Mouse (Mus musculus): ENCODE measurements around the gene Chd1l. TPM values are rescaled to one million over a fixed set of nuclear protein-coding genes. Genes with fewer than 3 reads are reported as not detected.

Chd1l gene
- total and polyA plus RNA-seq, 3 experiments, result 7.0 to 26.9 (median 16.3) TPM

DNA sequence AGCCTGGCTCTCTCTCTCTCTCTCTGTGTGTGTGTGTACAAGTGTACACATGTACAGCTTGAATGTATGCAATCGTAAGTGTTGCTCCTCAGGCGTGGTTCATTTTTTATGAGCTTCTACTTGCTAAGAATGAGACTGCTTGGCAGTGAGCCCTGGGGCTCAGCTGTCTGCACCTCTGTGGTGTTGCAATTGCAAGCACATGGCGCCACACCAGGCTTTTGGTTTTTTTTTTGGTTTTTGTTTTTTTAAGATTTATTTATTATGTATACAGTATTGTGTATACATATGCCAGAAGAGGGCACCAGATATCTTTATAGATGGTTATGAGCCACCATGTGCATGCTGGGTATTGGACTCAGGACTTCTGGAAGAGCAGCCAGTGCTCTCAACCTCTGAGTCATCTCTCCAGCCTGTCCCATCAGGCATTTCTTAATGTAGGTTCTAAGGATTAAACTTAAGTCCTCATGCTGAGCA, 24.3 kb upstream of the Chd1l start:
- Histone ChIP-seq H3K4me3 (ENCODE audit: low read depth, low read length) (no peak overlapping the region), H3K27me3 (ENCODE audit: insufficient read depth, low read length) (peaks cover 5% of the 10 kb centered on the region; the same call in 1 of the 2 replicates), H3K4me1 (ENCODE audit: insufficient read depth, low read depth, low read length) (no peaks in the 10 kb centered on the region), H3K36me3 (replicated peaks) (no peaks in the 10 kb centered on the region), H3K9me3 (replicated peaks) (no peaks in the 10 kb centered on the region)
- ATAC-seq (ENCODE audit: extremely low read depth, insufficient number of reproducible peaks, low FRiP score, poor library complexity, severe bottlenecking) (no peak; the same call in 1 of the 2 replicates), DNase-seq (ENCODE audit: low spot score) (no peak)
- TF ChIP-seq POLR2AphosphoS5 (IDR thresholded peaks at IDR 0.05; ENCODE audit: insufficient replicate concordance, low read depth, low read length) (no peak), GATA1 (IDR thresholded peaks at IDR 0.05; ENCODE audit: borderline replicate concordance, low read length) (no peak), TAL1 (conservative IDR thresholded peaks at IDR 0.05; ENCODE audit: low read depth, low read length) (no peak), CTCF (IDR thresholded peaks at IDR 0.05; ENCODE audit: low read depth, low read length) (no peak), GATA2 (IDR thresholded peaks at IDR 0.05; ENCODE audit: borderline replicate concordance, low read depth, low read length) (no peak)

DNA sequence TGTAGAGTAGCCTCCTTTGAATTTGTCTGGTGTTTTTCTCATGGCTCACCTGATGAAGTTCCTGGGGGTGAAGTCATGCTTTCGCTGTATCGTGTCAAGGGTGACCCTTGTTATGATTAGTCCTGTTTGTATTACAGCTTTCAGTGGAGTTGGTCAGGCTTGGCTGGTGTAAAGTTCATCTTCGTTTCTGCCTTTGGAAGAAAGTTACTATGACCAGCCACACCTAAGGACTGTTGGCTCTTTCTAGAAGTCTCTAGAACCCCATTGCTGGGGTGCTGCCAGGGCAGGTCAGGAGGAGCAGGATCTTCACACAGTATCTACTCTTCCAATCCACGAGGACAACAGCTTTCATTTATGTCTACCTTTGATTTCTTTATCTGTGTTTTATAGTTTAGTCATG, 23.5 kb upstream of the Chd1l start:
- DNase-seq (ENCODE audit: low spot score), result no peak
- H3K9me3 ChIP-seq (replicated peaks), result no peaks in the 10 kb centered on the region
- no peak for TF ChIP-seq CTCF (IDR thresholded peaks at IDR 0.05; ENCODE audit: low read depth, low read length)
- TF ChIP-seq GATA2 (IDR thresholded peaks at IDR 0.05; ENCODE audit: borderline replicate concordance, low read depth, low read length), result no peak
- no peak for TF ChIP-seq GATA1 (IDR thresholded peaks at IDR 0.05; ENCODE audit: borderline replicate concordance, low read length)
- TF ChIP-seq POLR2AphosphoS5 (IDR thresholded peaks at IDR 0.05; ENCODE audit: insufficient replicate concordance, low read depth, low read length), result no peak
- TF ChIP-seq TAL1 (conservative IDR thresholded peaks at IDR 0.05; ENCODE audit: low read depth, low read length), result no peak
- no peak overlapping the region for H3K4me3 ChIP-seq (ENCODE audit: low read depth, low read length)
- H3K4me1 ChIP-seq (ENCODE audit: insufficient read depth, low read depth, low read length), result peaks cover 6% of the 10 kb centered on the region
- no peaks in the 10 kb centered on the region for H3K36me3 ChIP-seq (replicated peaks)
- no peak for ATAC-seq (ENCODE audit: extremely low read depth, insufficient number of reproducible peaks, low FRiP score, poor library complexity, severe bottlenecking)
- peaks cover 5% of the 10 kb centered on the region; the same call in 1 of the 2 replicates for H3K27me3 ChIP-seq (ENCODE audit: insufficient read depth, low read length)

DNA sequence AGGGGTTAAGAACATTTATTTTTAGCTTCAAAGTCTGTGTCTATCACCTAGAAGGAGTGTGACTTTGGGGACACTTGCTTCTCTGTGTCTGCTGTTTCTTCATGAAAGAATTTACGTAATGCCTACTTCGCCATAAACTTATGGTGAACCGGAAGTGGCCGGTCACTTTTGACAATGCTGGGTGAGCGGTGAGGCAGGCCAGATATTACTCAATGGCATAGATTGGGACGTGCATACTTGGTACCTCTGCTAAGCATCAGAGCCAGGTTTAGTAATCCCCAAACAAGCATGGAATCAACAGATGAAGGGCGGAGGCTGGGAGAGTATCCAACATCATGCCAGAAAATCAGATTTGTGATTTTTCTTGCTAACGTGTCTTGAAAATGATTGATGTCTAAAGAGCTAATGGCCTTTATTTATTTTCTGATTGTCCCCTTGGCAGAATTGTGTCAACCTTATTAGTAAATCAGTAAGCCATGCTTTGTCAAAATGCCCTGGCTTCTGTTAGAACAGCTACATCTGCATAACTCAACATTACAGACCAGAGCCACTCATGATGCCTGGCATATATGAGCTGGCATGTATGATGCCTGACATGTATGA, 21.4 kb upstream of the Chd1l start:
- H3K36me3 ChIP-seq (replicated peaks), result no peaks in the 10 kb centered on the region
- DNase-seq (ENCODE audit: low spot score), result no peak

DNA sequence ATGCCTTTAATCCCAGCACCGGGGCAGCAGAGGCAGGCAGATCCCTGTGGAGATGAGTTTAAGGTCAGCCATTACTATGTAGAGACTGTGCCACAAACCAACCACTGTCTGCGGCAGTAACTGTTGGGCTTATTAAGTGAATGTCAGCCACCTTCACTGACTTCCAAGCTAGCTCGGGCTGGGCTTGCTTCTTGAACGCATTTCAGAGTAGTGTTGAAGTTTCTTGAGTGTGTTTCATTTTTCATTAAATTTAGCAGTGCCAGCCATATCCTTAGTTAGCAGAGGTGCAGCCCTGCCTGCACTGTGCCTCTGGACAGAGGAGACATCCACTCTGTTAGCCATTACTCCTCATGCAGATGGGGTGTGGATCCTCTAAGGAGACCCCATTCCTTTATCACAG, 20.7 kb upstream of the Chd1l start:
- no peaks in the 10 kb centered on the region for H3K27me3 ChIP-seq (ENCODE audit: insufficient read depth, low read length)
- no peak for TF ChIP-seq CTCF (IDR thresholded peaks at IDR 0.05; ENCODE audit: low read depth, low read length)
- TF ChIP-seq TAL1 (conservative IDR thresholded peaks at IDR 0.05; ENCODE audit: low read depth, low read length), result no peak
- no peak for TF ChIP-seq GATA2 (IDR thresholded peaks at IDR 0.05; ENCODE audit: borderline replicate concordance, low read depth, low read length)
- TF ChIP-seq POLR2AphosphoS5 (IDR thresholded peaks at IDR 0.05; ENCODE audit: insufficient replicate concordance, low read depth, low read length), result no peak
- TF ChIP-seq GATA1 (IDR thresholded peaks at IDR 0.05; ENCODE audit: borderline replicate concordance, low read length), result no peak
- ATAC-seq (ENCODE audit: extremely low read depth, insufficient number of reproducible peaks, low FRiP score, poor library complexity, severe bottlenecking) (no peak), DNase-seq (ENCODE audit: low spot score) (no peak)
- H3K9me3 ChIP-seq (replicated peaks), result no peaks in the 10 kb centered on the region
- no peak overlapping the region for H3K4me3 ChIP-seq (ENCODE audit: low read depth, low read length)
- no peaks in the 10 kb centered on the region for H3K36me3 ChIP-seq (replicated peaks)
- peaks cover 9% of the 10 kb centered on the region for H3K4me1 ChIP-seq (ENCODE audit: insufficient read depth, low read depth, low read length)

More for the DNA sequence above, 21.4 kb upstream of the Chd1l start:
- Histone ChIP-seq H3K4me1 (ENCODE audit: insufficient read depth, low read depth, low read length) (peaks cover 9% of the 10 kb centered on the region), H3K27me3 (ENCODE audit: insufficient read depth, low read length) (0 out of 2 replicates have a peak, but pooled peaks cover 2% of the 10 kb centered on the region), H3K4me3 (ENCODE audit: low read depth, low read length) (no peak overlapping the region), H3K9me3 (replicated peaks) (no peaks in the 10 kb centered on the region)
- no peak for TF ChIP-seq GATA1 (IDR thresholded peaks at IDR 0.05; ENCODE audit: borderline replicate concordance, low read length)
- no peak for TF ChIP-seq TAL1 (conservative IDR thresholded peaks at IDR 0.05; ENCODE audit: low read depth, low read length)
- TF ChIP-seq GATA2 (IDR thresholded peaks at IDR 0.05; ENCODE audit: borderline replicate concordance, low read depth, low read length), result no peak
- TF ChIP-seq POLR2AphosphoS5 (IDR thresholded peaks at IDR 0.05; ENCODE audit: insufficient replicate concordance, low read depth, low read length), result no peak
- no peak for TF ChIP-seq CTCF (IDR thresholded peaks at IDR 0.05; ENCODE audit: low read depth, low read length)
- no peak for ATAC-seq (ENCODE audit: extremely low read depth, insufficient number of reproducible peaks, low FRiP score, poor library complexity, severe bottlenecking)

DNA sequence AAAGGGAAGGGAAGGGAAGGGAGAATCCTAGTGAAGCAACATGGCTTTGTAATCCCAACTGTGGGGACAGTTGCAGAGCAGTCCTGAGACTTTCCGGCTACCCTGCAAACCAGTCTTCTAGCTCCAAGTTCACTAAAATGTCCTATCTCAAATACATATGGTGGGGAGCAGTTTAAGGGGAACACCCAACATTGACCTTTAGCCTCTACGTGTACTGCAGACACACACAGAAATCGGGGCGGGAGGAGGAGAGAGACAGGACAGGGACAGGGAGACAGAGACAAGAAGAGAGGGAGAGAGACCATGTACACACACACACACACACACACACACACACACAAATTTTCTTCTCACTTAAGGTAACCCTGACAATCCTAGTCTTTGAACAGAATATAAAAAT, 19.9 kb upstream of the Chd1l start:
- no peaks in the 10 kb centered on the region for H3K9me3 ChIP-seq (replicated peaks)
- H3K27me3 ChIP-seq (ENCODE audit: insufficient read depth, low read length), result no peaks in the 10 kb centered on the region
- no peak overlapping the region for H3K4me3 ChIP-seq (ENCODE audit: low read depth, low read length)
- no peaks in the 10 kb centered on the region for H3K36me3 ChIP-seq (replicated peaks)
- DNase-seq (ENCODE audit: low spot score) (no peak), ATAC-seq (ENCODE audit: extremely low read depth, insufficient number of reproducible peaks, low FRiP score, poor library complexity, severe bottlenecking) (no peak)
- H3K4me1 ChIP-seq (ENCODE audit: insufficient read depth, low read depth, low read length), result peaks cover 9% of the 10 kb centered on the region
- no peak for TF ChIP-seq GATA2 (IDR thresholded peaks at IDR 0.05; ENCODE audit: borderline replicate concordance, low read depth, low read length)
- TF ChIP-seq GATA1 (IDR thresholded peaks at IDR 0.05; ENCODE audit: borderline replicate concordance, low read length), result no peak
- TF ChIP-seq TAL1 (conservative IDR thresholded peaks at IDR 0.05; ENCODE audit: low read depth, low read length), result no peak
- no peak for TF ChIP-seq CTCF (IDR thresholded peaks at IDR 0.05; ENCODE audit: low read depth, low read length)
- no peak for TF ChIP-seq POLR2AphosphoS5 (IDR thresholded peaks at IDR 0.05; ENCODE audit: insufficient replicate concordance, low read depth, low read length)

DNA sequence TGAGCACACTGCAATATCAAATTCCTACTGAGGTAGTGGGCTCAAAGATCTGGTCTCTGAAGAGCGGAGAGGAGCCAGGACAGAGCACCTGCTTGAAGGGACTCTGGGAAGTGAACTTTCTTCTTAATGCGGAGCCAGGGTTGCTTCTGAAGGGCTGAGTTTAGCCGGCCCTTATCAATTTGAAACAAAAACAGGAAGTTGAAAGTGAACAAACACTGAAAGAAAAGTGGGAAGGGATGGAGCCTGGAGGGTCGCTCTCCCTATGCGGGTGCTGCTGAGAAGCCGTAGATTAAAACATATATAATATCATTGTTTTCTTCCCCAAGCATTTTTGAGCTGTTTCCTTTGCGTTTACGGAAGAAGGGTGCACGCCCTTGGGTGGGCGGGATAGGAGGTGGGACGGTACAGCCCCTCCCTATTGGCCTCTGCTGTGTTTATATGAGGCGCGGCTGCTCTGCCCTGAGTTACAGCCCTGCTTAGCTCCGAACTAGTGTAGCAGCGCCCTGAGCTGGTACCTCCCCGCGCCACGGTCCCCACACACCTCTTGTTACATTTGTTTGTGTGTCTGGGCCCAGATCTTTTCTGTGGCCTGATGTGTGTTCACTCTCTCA, 18.5 kb upstream of the Chd1l start, which contains the start of gene Fmo5:
Gene Fmo5, plus strand, starts transcription at position 414 of the 611 bp plus-strand sequence.
- Histone ChIP-seq H3K4me1 (ENCODE audit: insufficient read depth, low read depth, low read length) (peaks cover 15% of the 10 kb centered on the region), H3K4me3 (ENCODE audit: low read depth, low read length) (peak within 1 kb of the TSS; percentile 67), H3K9me3 (replicated peaks) (no peaks in the 10 kb centered on the region), H3K36me3 (replicated peaks) (no peaks in the 10 kb centered on the region), H3K27me3 (ENCODE audit: insufficient read depth, low read length) (peaks cover 6% of the 10 kb centered on the region; the same call in 1 of the 2 replicates)
- TF ChIP-seq CTCF (IDR thresholded peaks at IDR 0.05; ENCODE audit: low read depth, low read length) (no peak), POLR2AphosphoS5 (IDR thresholded peaks at IDR 0.05; ENCODE audit: insufficient replicate concordance, low read depth, low read length) (no peak), TAL1 (conservative IDR thresholded peaks at IDR 0.05; ENCODE audit: low read depth, low read length) (no peak), GATA2 (IDR thresholded peaks at IDR 0.05; ENCODE audit: borderline replicate concordance, low read depth, low read length) (no peak), GATA1 (IDR thresholded peaks at IDR 0.05; ENCODE audit: borderline replicate concordance, low read length) (no peak)
- peak; percentile 100 for ATAC-seq (ENCODE audit: extremely low read depth, insufficient number of reproducible peaks, low FRiP score, poor library complexity, severe bottlenecking)
- DNase-seq (ENCODE audit: low spot score), result peak; percentile 65
